Mouse (Mus musculus): Measurements from ENCODE around the gene Gpcpd1.

The Gpcpd1 gene

DNA sequence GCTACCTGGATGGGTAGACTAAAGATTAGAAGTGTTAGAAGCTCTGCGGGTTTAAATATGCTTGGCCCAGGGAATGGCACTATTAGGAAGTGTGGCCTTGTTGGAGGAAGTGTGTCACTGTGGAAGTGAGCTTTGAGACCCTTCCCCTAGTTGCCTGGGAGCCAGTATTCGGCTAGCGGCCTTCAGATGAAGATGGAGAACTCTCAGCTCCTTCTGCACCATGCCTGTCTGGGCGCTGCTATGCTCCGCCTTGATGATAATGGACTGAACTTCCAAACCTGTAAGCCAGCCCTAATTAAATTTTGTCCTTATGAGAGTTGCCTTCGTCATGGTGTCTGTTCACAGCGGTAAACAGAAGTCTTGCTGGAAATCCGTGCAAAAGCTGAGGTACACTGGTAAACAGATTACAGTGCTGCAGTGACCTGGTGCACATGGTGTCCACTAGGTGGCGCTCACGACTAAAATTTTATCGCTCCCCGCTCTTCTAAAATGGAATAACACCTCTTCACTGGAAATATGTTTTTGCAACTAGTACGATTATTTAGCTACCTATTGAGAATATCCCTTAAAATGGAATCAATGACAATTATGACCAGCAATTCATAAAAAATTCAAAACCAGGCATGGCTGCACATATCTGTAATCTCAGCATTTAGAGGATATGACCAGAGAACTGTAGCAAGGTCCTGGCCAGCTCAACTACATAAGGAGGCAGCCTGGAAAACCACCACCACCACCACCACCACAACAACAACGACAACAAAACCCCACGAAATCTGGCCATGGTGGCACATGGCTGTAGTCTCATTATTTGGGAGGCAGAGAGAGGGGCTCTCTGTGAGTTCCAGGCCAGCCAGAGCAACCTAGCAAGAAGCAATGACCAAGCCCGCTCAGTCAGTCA, 71.1 kb downstream of the Gpcpd1 start:
- DNase-seq: peak; percentile 78 to 83

DNA sequence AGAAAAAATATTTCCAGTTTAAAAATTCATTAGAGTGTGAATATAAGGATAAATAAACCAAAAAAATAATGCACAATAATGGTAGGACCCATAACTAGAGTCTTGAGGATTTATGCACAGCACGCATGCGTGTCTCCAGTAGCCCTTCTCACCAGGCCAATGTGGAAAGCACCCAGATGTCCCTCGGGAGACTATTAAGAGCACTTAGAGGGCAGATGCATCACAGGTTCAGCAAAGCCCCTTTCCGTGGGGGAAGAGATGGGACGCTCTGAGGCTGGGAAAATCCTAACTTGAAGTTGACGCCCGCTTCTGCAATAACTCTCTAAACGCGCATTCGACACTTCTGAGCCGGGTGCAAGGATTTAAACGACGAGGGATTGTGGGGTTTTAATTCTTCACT, 71.9 kb downstream of the Gpcpd1 start:
- DNase-seq: no peak

GRCm38 (mm10) chr2:132515076-132515475, 72.5 kb downstream of the Gpcpd1 start:
- DNase-seq: no peak

GRCm38 (mm10) chr2:132514353-132514752, 73.2 kb downstream of the Gpcpd1 start:
- peak; percentile 35 to 50 for DNase-seq

- DNase-seq: peak; percentile 75 to 85
Observed at GRCm38 (mm10) chr2:132513371-132514181, 74.0 kb downstream of the Gpcpd1 start.

DNA sequence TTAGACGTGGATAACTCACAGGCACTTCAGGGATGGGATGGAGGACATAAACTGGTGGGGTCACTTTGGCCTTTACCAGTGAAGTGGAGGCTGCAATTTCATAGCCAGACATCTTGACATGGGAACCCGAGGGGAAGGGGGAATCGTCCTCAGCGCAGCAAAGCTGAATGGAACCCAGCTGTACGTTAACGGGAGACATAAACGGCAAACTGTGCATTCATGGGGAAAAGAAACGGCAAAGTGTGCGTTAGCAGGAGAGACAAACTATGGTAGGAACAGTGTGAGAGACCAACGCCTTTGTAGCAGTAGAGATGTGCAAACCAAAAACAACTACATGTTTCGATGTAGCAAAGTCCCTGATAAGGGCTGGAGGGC, 74.6 kb downstream of the Gpcpd1 start:
- no peak for DNase-seq

DNA sequence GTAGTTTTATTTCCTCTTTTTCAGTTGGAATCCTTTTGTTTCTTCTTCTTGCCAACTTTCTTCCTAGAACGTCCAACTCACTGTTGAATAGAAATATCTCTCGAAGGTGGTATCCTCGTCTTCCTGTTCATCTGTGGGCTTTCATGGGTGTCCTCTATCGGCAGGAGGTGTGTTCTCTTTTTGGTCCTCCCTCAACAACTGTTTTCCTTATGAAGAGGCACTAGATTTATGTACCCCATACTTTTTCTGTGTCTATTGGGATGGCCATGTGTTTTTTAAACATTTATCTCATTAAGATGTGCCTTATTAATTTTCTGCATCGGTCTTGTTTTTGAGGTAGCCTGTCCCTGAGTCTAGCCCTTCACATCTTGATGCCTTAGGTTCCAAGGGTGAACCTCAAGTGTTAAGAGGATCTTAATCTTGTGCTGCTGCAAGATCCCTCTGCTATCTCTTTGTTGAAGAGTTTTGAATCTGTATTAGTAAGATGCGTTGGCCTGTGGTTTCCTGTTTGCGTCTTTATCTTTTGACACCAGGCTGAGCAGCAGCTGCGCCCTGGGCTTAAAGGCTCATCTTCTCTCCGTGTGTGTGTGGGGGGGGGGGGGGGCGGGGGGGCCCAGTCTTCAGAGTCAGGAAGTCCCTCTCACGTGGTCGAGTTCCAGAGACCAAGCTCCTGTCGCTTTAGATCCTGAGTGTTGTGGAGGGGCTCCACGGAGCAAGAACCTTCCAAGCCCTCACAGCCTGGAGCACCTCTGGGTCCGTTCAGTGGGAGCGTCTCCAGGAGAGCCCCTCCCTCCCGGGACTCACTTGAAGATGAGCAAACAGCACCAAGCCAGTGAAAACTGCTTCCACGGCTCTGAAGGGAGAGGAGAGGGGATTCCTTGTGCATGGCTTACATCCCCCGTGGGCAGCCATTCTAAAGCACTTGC, 75.2 kb downstream of the Gpcpd1 start:
- DNase-seq: peak; percentile 57 to 71

GRCm38 (mm10) chr2:132511011-132511818, 76.3 kb downstream of the Gpcpd1 start:
- DNase-seq: peak; percentile 29 to 41

- peak; percentile 57 to 60 for DNase-seq
Observed at GRCm38 (mm10) chr2:132509714-132510113, 77.8 kb downstream of the Gpcpd1 start.

GRCm38 (mm10) chr2:132509261-132509660, 78.3 kb downstream of the Gpcpd1 start:
- DNase-seq: no peak

DNA sequence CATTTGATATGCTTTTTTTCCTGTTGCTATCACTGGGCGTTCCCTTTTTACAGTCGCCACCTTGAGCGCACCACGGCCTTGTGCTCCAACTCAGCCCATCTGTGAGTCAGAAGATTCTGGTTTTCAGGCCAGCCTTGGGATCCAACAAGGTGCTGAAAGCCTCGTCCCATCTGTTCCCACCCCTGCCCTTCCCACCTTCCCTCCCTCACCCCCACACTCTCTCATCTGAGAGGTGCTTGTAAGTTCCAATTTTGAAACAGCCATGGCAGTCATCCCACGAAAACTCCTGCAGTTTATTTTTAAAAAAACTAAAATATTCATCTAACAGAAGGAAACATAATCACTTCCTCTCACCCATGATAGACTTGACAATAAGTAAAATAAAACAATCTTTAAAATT, 80.0 kb downstream of the Gpcpd1 start:
- no peak for DNase-seq

DNA sequence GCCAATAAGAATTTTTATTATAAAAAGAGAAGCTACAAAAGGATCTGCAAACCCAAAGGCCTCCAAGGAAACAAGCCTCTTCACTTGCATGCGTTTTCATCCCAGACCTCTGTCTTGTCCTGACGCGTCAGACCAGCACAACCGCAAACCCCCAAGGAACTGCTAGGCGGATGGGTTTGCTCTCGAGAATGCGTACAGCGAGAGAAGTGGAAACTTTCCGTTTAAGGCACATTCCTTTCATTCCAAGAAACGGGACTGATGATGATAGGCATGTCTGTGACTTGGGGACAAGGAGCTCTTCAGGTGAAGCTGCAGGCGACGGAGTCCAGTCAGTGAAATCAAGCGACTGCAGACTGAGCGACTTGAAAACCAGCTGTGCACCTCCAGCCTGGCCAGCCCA, 80.4 kb downstream of the Gpcpd1 start:
- DNase-seq: no peak

GRCm38 (mm10) chr2:132505828-132506227, 81.7 kb downstream of the Gpcpd1 start:
- no peak for DNase-seq

DNA sequence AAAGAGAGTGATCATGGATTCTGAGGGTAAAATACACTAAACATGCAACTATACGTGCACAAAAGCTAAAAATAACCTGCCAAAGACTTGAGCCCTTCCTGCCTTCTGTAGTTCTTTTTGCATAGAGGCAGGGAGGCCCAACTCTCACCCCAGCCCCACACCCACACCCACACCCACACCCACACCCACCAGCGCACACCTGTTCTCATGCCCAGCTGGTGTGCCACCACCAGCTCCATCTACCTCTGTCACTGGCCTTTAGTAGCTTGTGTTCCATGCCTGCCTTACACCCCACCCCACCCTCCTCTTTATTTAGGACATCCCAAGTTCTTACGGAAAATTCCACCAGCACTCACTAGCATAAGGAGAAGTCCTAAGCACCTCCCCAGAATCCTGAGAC, 89.2 kb downstream of the Gpcpd1 start:
- DNase-seq: peak; percentile 55 to 79

DNA sequence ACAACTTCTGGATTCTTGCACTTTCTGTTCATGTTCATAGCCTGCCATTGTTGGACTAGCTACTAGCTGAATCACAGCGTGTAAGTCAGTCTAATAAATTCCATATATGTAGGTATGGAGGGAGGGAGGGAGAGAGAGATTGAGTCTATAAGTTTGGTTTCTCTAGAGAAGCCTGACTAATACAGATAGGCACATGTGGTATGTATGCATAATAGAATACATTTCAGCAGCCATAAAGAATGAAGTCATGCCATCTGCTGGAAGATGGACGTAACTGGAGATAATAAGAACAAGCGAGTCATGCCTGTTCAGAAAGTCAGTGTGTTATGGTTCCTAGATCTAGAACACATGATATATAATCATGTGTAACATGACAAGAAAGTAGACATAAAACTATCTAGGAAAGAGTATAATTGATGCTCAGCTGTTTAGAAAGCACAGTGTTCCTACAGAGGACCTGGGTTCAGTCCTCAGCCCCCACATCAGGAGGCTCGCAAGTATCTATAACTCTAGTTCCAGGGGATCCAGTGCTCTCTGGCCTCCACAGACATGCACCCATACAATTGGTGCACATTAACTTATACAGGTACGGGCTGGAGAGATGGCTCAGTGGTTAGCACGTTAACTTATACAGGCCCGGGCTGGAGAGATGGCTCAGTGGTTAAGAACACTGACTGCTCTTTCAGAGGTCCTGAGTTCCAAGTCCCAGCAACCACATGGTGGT, 90.0 kb downstream of the Gpcpd1 start:
- no peak for DNase-seq

- DNase-seq: no peak
Observed at GRCm38 (mm10) chr2:132493184-132493583, 94.3 kb downstream of the Gpcpd1 start.

DNA sequence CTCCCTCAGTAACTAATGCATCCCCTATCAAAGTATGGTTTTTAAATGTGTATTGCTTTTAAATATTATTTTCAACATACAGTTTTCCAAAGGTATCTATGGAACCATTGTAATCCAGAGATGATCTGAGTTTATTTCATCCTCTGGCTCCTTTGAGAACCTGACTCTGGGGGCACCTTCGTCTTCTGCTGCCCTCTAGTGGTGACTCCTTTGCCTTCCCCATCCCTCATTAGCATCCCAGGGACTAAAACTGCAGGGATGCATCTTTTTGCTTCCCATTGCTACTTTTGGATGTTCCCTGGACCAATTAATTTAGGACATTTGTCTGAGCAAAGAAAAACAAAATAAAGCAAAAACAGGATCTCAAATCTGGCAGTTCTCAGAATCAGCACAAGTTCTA, 102.1 kb downstream of the Gpcpd1 start:
- DNase-seq: peak; percentile 28 to 45

DNA sequence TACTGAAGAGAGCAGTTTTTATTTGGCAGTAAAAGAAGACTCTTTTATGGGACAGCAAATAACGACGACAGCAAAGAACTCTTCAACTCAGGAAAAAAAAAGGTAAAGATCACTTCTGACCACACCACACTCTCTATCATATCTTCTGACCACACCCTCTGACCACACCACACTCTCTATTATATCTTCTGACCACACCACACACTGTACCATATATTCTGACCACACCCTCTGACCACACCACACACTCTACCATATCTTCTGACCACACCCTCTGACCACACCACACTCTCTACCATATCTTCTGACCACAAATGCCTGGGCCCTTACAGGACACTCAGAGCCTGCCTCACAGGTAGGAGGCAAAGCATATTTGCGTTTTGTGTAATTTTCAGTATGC, 106.0 kb downstream of the Gpcpd1 start:
- DNase-seq: no peak

Measured in thymus, postnatal 36 days (tissue).